Mouse (Mus musculus): ENCODE measurements at regions not wholly inside any gene's neighbourhood (a gene's known extent, or its start where the extent isn't known, plus 50 kb on each side); places are given as distances from the start of the nearest gene placed in this dataset.

DNA sequence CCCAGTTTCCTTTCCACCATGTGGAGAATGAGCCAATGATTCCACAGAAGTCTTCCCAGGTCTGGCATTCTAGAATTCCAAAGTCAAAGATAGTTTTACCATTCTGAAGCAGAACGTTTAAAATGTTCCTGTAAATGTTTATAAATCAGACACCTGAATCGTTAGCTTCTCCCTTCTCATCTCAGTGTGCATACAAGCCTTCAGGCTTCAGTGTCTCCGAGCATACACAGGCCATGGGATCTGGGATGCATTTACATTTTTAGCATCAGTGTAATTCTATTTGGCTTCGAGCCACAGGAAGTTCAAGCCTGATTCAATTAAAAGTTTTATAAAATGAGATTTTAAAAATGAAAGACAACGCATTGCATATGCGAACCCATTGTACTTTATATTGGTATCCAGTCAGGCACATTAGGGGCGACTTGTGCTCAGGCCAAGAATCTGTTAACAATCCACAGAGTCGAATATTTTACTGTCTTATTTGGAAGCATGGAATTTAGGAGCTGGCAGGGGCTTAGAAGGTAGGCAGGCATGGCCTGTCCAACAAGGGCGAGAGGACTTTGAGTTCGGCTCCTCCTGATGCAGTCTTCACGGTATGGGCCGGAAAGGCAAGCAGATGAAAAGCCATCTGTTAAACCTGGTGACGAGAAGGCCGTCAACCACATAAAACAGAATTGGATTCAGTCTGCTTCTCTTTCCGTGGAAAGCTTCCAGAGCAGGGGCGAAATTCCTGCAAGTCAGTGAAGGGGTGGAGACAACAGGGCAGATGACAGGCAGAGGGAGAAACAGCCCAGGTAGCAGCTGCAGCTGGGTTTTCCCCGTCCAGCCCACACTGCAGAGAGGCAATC, 63.7 kb upstream of the Sipa1l1 start:
- TF ChIP-seq CTCF (IDR thresholded peaks at IDR 0.05; ENCODE audit: borderline replicate concordance, extremely low read depth, insufficient read depth, insufficient read length) = no peak
- no peak for TF ChIP-seq POLR2A (IDR thresholded peaks at IDR 0.05; ENCODE audit: borderline replicate concordance, extremely low read depth, insufficient read depth, insufficient read length, poor library complexity, severe bottlenecking)
